Mouse (Mus musculus): ENCODE measurements around the gene Igfbp7.
A peak's percentile ranks its signal among the peaks of the same experiment; 100 is the strongest.

Gene Igfbp7

DNA sequence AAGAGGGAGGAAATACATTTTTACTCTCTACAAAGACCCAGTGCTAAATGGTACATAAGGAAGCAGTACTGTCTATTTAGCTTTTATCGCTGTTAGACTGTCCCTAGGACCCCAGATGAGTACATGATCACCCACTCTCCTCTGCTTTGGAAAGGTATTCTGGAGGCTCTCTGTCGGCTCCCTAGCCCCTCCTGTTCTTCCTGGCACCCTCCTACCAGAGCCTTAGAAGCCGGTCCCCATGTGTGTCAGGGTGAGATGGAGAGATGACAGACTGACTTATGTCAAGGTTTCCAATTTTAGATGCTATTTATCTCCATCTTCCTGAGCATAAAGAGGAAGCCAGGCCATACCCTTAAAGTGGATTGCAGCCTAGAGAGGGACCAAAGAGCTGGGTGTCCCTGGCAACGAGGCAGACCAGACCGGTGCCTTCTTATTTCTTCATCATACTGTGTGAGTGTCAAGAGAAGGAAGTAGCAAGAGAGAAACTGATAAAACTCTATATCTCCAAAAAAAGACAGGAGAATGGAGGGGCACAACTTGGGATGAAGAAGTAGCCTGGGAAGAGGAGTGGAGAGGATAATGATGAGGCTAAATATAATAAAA, 2.3 kb downstream of the Igfbp7 start:
- no peak for DNase-seq (ENCODE audit: low spot score)

DNA sequence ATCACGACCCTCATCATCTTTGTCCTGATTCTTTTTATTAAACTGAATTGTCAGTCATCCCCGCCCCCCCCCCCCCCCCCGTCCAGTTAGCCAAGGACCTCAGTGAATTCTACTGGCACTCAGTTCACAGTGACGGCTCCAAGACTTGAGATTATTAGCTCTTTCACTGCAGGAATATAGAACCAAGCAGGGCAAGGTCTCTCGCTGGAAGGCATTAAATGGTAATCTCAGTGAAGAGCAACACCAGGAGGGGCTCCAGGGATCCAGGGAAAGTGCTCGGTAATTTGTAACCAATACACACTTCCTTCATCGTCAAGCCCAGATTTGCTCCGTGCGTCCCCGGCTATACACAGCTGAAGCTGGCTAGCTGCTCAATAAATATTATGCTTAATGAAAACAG, 2.9 kb downstream of the Igfbp7 start:
- no peak for DNase-seq (ENCODE audit: low spot score)

DNA sequence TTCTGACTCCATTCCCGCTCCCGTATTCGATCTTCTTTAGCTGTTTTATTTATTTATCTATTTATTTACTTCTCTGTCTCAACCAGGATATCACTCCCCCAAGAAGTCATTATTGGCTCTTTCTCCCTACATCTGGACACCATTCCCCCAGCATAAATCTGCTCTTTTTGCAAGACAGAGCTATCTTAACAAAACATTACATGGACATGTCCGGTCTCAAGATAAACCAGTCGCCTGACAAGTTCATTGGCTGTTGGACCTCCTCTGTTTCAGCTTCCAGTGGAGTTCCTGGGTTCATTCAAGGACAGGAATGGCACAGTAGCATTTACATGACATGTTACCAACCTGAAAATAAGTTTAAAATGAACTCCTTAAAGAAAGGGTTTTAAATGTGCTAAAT, 4.9 kb downstream of the Igfbp7 start:
- DNase-seq (ENCODE audit: low spot score), result no peak

DNA sequence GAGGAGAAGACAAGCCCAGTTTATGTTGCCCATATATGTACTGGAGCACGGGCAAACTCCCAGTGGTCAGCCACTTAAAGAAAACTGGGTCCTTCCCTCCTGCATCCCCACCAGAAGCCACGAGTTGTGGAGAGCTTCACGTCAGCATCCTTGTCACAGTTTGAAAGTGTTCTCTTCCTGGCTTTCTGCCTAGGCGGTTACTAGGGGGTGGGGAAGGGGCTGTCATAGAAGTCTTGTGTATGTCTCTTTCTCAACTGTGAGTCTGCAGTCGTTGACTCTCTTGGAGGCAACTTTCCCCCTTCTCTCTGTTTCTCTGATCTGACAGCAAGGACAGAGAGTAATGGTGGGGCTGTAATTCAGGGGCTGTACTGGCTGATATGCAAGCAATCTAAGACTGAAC, 5.7 kb downstream of the Igfbp7 start:
- DNase-seq (ENCODE audit: low spot score), result no peak

DNA sequence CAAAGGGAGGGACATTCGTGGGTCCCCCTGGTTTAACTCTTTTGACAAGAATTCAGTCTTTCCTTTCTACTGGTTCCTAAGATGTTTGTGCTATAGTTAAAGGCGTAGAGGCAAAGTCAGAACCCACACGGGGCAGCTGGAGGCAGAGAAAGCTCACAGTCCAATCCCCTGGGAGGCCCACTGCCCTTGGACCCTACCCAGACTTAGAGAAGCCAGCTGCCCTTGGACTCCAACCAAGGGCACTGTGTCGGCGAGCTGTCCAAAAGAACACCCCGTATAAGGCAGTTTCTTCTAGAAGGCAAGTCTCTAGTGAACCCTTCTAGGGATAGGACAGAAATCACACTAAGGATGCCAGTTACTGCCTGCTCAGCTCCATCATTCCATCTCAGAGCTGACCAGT, 7.0 kb downstream of the Igfbp7 start:
- DNase-seq (ENCODE audit: low spot score), result peak; percentile 68

DNA sequence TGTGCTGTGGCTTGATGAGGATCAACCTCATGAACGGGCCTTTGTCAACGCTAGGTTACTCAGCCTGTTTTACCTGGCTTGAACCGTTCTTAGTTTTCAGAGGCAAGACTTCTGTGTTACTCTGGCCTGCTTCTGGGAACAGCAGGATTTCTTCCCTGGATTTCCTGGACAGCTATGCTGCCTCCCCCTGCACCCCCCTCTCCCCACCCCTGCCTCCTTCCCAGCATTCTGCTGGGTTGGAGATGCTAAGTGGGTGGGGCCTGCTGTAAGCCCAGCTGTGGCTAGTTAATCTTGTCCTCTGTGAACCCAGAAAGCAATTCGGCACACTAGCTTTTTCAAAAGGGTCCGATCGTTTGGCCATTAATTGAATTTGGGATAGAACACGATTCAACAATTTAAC, 7.7 kb downstream of the Igfbp7 start:
- peak; percentile 58 for DNase-seq (ENCODE audit: low spot score)

DNA sequence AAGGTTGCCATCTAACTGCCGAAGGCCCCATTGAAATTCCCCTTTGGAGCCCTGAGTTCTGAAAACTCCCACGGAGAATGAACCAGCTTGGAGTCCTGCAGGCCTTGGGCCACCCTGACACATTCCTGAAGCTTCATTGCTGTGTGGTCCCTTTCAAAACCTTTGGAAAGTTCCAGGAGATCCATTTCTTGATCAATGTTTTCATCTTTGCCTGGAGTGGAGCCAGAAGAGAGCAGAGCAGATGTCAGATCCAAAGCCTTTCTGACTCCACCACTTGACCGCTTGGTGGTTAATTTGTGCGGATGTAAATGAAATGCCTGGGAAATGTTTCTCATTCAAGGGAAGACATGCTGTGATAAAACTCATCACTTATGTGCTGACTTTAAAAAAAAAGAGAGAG, 8.8 kb downstream of the Igfbp7 start:
- no peak for DNase-seq (ENCODE audit: low spot score)

DNA sequence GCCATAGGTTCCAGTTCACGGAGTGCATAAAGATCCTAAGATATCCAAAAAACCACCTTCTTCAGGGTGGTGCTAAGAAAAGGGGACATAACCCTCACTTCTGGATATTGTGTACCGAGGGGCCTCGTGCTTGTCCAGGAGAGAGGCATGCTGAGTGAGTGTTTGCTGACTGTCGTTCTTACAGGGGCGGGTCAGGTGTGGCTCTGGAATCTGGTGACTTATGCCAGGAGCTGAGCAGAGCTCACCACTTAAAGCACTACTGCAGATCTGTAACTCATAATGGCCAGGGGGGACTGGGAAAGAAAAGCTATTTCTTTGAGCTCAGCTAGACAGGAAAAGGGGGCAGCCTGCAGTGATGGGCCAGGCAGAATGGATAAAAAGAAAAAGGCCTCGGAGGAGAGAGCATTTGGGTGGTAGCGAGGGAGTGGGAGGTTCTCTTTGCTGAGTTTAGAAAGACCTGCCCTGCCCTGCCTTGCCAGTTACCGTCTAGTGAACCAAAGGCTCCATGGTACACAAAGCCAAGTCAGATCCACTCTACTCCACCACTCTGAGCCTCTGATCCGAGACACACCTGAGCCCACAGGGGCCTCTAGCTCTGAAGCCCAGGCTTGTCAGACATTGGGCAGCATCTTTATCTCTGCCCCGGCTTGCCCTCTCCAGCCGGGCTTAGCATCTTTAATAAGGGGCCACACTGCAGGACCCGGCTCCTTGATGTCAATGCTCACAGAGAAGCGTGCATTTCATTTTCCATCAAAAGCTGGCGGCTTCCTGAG, 9.4 kb downstream of the Igfbp7 start:
- DNase-seq (ENCODE audit: low spot score), result no peak

DNA sequence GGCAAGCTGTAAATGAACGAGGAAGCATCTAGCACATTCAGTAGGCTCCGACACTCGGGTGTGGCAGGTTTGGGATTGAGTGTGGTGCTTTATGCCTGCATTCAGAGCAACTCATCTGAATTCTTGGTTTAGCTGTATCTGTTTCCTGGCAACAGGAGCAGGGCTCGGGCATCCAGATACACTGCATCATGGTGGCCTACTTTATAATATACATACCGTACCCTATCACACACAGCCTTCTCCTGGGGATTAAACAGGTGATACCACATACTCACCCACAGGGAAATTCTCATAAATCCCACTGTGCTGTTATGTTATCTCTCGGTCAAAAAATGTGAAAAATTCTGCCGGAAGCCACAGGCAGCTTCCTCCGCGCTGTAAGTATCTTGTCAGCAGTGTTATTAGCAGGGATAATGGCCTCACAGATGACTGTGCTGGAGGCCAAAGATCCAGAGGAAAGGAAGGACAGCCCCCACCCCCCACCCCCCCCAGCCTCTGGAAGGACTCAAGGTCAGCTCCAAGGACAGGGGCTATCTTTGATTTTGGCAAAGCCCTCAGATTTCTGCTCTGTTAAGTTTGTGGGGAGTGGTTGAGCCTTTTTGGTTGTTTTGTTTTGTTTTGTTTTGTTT, 13.7 kb downstream of the Igfbp7 start:
- no peak for DNase-seq (ENCODE audit: low spot score)

DNA sequence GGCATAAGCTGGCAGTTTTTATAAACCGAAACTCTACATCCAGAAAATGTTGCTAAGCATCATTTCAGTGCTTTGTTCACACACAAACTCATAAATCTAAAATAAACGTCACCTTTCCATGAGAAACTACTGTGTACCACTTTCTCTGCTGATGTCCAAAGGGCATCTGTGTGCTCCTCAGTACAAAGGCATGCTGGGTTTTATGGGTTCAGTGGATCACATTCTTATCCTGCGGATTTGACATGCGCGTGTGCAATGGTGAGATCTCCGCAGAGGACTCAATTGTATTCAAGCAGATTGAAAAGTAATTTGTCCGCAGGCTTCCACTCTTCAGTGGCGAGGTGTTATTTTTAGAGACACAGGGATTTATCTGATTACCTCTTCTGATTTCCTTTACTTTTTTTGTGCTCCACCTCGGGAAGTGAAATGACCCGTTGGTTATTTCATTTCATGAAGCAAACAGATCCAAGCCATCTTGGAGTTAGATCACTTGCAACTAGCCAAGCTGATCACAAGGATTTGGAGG, 14.7 kb downstream of the Igfbp7 start:
- no peak for DNase-seq (ENCODE audit: low spot score)

DNA sequence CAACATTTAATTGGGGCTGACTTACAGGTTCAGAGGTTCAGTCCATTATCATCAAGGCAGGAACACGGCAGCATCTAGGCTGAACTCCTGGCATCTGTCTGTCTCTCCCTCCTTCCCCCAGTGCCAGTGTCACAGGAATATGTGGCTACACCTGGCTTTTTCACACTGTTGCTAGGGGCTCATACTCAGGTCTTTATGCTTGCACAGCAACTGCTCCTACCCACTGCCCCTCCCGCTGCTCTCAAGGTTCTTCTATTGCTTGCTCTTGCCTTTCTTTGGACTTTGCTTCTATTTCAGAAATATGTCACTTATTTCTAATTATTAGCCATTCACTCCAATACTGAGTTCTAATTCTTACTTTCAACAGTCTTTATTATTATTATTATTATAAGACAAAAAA, 17.6 kb downstream of the Igfbp7 start:
- DNase-seq (ENCODE audit: low spot score), result no peak

DNA sequence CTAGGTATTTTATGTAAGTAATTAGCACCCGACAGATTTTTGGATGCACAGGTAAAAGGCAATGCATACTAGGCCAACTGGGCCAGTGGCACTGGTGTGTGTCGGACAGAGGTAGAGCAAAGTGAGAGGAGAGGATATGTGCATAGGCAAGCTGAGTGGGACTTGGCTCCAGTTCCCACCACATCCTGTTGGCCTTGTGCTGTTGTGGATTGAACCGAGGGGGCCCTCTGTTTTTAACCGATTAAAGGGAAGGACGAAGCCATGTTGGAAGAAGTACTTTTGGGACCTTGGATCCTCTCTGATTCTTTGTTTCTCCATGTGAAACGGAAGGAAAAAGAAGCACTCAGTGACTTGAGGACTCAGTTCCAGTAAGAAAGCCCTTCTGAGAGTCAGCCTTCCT, 19.5 kb downstream of the Igfbp7 start:
- DNase-seq (ENCODE audit: low spot score), result no peak

DNA sequence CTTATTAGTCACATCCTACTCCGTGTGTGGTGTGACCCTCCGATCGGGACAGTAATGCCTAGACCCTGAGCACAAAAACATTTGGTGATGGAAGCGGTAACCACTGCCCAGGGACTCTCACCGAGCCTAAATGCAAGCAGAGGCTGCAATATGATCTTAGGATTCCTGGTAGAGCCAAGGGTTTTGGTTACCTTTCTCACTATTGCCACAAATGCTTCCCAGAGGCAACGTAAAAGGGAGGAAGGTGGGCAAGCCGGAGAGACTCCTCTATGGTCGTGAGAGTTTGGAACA, 20.5 kb downstream of the Igfbp7 start:
- no peak for DNase-seq (ENCODE audit: low spot score)

DNA sequence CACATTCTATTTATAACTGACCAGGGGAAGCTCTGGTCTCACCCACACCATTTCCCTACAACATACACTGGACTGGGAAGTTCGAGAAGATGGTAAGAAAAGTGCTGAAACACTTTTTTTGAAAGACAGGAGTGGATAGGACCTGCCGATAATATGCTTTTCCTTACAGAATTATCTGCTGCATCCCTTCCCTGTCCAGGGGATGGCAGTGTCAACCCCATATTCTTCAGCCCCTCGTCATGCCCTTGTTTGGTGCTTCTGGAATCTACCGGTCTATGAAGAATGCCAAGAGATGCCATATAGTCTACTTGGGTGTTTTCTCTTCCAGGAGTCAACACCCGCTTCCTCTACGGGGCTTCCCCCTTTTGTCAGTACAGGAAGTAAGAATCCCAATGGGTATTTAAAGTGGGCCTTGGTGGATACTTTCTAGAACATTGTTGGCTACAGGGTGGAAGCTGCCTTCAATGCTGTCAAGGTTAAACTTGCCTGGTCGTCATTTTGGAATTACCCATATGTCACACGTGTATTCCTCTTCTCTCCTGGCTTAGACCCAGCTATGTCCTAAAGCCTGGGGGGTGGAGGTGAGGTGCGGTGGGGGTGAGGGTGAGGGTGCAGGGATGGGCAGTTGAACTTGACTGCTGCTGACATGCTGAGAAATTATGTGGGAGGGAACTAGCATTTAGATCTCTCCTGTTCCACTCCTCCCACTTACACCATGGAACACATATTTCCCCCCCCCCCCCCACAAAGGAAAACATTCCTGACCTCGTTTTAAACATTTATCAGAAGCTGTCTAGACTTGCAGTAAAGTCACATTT, 21.0 kb downstream of the Igfbp7 start:
- no peak for DNase-seq (ENCODE audit: low spot score)

DNA sequence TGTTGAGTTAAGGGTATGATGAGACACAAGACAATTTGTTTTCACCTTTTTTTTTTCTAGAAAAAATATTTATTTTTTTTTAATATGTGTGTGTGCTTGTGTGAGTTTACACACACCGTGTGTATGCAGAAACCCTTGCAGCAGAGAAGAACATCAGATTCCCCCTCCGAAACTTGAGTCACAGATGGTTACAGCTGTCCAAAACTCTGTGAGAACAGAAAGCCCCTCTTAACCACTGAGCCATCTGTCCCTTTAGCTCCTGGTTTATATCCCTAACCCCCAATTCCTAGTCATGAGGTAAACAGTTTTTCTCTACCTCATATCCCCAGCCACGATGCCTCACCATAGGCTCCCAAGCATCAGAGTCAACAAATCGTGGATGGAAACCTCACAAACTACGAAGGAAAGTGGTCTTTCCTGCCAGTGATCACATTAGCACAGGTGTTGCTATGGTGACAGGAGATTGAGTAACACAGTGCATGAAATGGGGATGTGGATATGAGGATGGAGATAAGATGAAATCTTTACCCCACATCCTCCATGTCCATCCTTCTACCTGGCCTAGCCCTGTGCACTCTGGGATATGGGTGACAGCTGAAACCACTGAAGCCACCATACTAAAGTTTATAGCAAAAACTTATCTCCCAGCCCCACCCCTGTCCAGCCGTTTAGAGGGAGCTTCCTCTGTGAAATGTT, 21.8 kb downstream of the Igfbp7 start:
- no peak for DNase-seq (ENCODE audit: low spot score)

DNA sequence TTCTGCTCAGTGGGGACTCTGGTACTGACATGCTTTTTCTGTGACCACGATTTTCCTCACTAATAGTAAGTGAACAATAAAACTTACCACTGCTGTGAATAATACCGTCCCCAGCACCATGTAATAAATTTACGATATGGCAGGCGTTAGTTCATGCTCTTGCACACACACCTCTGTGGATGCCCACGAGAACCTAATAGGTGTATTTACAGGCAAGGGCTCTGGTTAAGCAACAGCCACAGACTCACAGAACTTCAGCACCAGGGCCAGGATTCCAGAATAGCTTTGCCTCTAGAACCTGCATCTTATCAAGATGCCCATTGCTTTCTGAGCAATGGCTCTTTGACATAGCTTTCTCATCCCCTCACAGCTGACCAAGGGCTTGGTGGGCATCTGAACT, 22.6 kb downstream of the Igfbp7 start:
- no peak for DNase-seq (ENCODE audit: low spot score)

DNA sequence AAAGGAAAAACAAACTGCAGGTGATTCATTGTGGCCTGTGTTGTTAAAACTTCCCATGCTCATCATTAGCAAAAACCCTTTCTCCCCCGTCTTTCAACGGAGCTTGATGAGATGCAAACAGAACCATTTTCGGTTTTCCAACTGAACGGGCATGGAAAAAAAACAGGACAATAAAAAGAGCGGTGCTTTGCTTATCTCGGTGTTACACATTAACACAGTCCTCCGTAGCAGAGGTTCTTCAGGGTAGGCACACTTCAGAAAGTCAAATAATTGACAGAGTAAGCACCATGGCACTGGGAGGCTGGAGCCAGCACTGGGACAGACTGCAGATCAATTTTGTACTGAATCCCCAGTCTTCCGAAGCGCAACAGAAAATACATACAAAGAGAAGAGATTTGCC, 23.1 kb downstream of the Igfbp7 start:
- DNase-seq (ENCODE audit: low spot score), result no peak

DNA sequence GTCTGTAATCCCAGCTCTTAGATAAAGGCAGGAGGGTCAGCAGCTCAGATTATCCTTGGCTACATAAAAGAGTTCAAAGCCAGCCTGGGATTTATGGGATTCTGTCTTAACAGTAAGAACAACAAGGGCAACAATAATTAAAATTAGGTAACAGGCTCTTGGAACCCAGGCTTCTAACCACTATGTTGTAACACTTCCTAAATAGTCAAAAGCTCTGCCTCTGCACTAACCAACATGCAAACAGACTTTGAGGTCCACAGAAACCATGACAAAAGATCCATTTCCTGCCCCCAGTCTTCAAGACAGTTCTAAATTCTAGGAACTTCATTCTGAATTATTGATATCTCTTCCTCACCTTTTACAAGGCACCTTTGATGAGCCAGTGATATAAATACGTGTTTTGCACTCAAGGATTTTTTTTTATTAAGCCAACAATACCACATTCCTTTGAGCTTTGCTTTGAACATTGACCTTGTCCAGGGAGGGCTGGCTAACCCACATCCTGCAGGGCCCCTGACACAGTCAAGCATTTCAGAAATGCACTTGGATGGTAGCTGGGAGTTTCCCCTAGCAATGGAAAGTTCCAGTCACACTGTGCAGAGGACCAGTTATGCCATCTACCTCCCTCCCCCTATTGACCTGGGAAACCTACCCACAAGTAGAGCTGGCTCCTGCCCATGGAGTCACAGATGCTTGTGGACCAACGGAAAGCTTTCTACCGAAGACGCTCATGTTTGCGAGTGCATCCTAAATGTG, 23.9 kb downstream of the Igfbp7 start:
- no peak for DNase-seq (ENCODE audit: low spot score)

DNA sequence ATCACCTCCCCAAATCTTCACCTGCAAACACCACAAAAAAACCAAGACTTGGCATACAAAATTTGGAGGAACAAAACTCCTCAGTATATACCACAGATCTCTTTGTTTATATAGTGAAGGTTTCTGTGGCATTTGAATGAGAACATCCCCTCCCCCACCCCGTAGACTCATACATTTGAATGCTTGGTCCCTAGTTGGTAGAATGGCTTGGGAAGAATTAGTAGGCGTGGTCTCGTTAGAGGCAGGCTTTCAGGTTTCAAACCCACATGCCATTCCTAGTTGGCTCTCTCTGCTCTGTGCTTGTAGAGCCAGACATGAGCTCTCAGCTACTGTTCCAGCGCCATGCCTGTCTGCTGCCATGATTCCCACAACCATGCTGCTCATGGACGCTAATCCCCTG, 26.2 kb downstream of the Igfbp7 start:
- DNase-seq (ENCODE audit: low spot score), result no peak

DNA sequence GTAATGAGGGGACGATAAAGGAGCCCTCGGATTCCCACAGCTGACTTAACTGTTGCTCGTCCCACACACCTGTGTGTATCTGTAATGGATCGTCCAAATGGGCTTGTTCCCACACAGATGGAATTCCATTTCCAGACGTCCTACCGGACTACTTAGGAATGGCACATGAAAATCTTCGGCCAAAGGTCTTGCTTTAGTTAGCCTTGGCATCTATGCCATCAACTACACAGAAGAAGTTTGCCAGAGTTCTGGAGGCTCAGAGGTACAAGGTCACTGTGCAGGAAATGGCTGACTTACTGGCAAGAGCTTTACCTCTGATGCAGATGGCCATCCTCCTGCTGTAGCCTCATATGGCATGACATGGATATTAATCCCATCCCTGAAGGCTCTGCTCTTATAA, 26.6 kb downstream of the Igfbp7 start:
- DNase-seq (ENCODE audit: low spot score), result peak; percentile 51

DNA sequence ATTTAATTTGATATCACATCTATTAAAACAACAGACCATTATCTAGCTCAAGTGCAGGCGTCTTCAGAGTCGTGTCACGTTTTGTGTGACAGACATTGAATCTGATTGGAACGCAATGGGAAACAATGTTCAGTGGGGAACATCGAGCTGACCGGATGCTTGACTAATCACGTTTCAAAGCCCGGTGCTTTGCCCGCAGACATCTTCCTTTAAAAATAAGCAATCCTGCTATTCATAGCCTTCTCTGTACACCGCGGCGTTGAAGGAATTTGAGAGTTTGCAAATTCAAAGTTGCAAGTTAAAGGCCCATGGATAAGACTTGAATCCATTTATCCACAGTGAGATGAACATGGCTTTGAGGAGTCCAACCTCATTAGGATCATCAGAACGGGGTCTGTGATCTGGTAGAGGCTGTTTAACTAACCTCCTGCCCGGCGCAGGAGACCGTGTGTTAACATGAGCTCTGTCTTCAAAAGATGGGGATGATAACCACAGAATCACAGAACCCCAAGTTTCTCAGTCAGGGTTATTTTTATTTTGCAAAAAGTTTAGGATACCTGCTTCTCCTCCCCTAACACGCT, 27.4 kb downstream of the Igfbp7 start:
- DNase-seq (ENCODE audit: low spot score), result no peak

All from adipocyte (in vitro differentiated cells).